Mouse (Mus musculus) ES-Bruce4 (cell line): ENCODE measurements around the gene Dlgap3. TPM values are rescaled to one million over a fixed set of nuclear protein-coding genes. Genes with fewer than 3 reads are reported as not detected.

Source experiments
- H3K27ac ChIP-seq: 2 replicates; pipeline ENCODE4 v1.5.1; 2012; ENCODE audit warnings: low read length, inconsistent platforms; ENCODE audit not compliant: insufficient read depth
- H3K27me3 ChIP-seq: 2 replicates; pipeline ENCODE4 v1.6.1; 2012; ENCODE audit warnings: mild to moderate bottlenecking, low read length, inconsistent platforms; ENCODE audit not compliant: control insufficient read depth, poor library complexity, insufficient read depth, severe bottlenecking
- H3K36me3 ChIP-seq: 2 replicates; pipeline ENCODE4 v1.6.1; 2012; ENCODE audit warnings: inconsistent platforms, mild to moderate bottlenecking, low read length, moderate library complexity; ENCODE audit not compliant: control insufficient read depth, poor library complexity, insufficient read depth, severe bottlenecking
- H3K4me1 ChIP-seq: one replicate; pipeline ENCODE4 v1.8.1; 2011; ENCODE audit warnings: low read length; ENCODE audit not compliant: control insufficient read depth, insufficient read depth
- H3K4me3 ChIP-seq: 2 replicates; pipeline ENCODE4 v1.5.1; 2011; ENCODE audit warnings: low read depth, mild to moderate bottlenecking, low read length
- H3K9ac ChIP-seq: 2 replicates; pipeline ENCODE4 v1.6.1; 2012; ENCODE audit warnings: low read depth, mild to moderate bottlenecking, inconsistent platforms; ENCODE audit not compliant: poor library complexity, severe bottlenecking
- H3K9me3 ChIP-seq: replicated peaks from 2 replicates; pipeline ENCODE4 v1.6.1; 2012; ENCODE audit warnings: mild to moderate bottlenecking, low read length, inconsistent platforms; ENCODE audit not compliant: control insufficient read depth, poor library complexity, insufficient read depth, severe bottlenecking
- CTCF ChIP-seq: IDR thresholded peaks from one replicate; pipeline ENCODE4 v1.8.1; 2011; ENCODE audit warnings: low read depth, low read length
- EP300 ChIP-seq: IDR thresholded peaks from 2 replicates; pipeline ENCODE4 v1.6.1; 2011; ENCODE audit warnings: low read depth, low read length; ENCODE audit not compliant: insufficient read depth
- POLR2A ChIP-seq: IDR thresholded peaks from one replicate; pipeline ENCODE4 v1.8.1; 2011; ENCODE audit warnings: low read length; ENCODE audit not compliant: insufficient read depth
- polyA plus RNA-seq: library from polyadenylated mRNA; stranded (reverse); fragments of >200 nt; gene quantifications from 2 replicates; pipeline ENCODE4 v1.2.4, GENCODE M21; 2011; ENCODE audit warnings: low read depth; ENCODE audit not compliant: missing spikeins, insufficient read depth, insufficient read length

The Dlgap3 gene
- polyA plus RNA-seq, 1 experiment, result 7.4 TPM

DNA sequence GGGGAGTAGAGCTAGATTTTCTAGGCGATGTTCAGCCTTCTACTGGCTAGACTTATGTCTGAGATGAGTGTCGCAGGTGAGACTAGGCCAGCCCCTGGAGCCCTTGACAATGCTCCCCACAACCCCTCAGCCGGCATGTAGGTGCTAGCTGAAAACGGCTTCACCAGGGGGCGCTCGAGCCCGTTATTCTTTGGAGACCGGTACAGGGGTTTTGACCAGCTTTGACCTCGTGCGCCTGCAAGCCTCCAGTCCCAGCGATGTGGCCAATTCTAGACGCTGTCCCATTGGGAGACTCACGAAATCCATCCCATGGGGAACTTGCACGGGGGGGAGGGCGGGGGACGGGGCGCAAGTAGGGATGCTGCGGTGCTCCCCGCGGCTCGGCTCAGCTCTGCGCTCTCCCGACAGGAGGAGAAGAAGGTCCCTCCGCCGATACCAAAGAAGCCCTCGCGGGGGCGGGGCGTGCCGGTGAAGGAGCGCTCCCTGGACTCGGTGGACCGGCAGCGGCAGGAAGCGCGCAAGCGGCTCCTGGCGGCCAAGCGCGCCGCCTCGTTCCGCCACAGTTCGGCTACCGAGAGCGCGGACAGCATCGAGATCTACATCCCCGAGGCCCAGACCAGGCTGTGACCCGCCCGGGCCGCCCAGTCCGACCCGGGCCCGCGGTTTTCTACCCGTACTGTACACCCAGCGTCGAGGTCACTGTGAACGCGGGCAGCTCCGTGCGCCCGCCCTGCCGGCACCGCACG, 66.9 kb downstream of the Dlgap3 start:
- H3K9me3 ChIP-seq, result no peaks in the 10 kb centered on the region
- TF ChIP-seq CTCF (peak; percentile 62), EP300 (no peak)
- H3K27ac ChIP-seq, result no peak overlapping the region
- H3K36me3 ChIP-seq, result no peaks in the 10 kb centered on the region
- peak overlapping the region; percentile 88 for H3K9ac ChIP-seq
- peak overlapping the region; percentile 80 for H3K4me3 ChIP-seq
- H3K4me1 ChIP-seq, result peaks cover 4% of the 10 kb centered on the region
- no peaks in the 10 kb centered on the region for H3K27me3 ChIP-seq

- H3K9me3 ChIP-seq, result no peaks in the 10 kb centered on the region
- H3K27ac ChIP-seq, result no peak overlapping the region
- no peak for TF ChIP-seq POLR2A
- no peak for TF ChIP-seq CTCF
- no peak for TF ChIP-seq EP300
- H3K9ac ChIP-seq, result peak overlapping the region; percentile 88
- H3K27me3 ChIP-seq, result no peaks in the 10 kb centered on the region
- peaks cover 4% of the 10 kb centered on the region for H3K4me1 ChIP-seq
- peak overlapping the region; percentile 80 for H3K4me3 ChIP-seq
- H3K36me3 ChIP-seq, result no peaks in the 10 kb centered on the region
These were observed 67.6 kb downstream of the Dlgap3 start for GRCm38 (mm10) chr4:127236631-127237030.

DNA sequence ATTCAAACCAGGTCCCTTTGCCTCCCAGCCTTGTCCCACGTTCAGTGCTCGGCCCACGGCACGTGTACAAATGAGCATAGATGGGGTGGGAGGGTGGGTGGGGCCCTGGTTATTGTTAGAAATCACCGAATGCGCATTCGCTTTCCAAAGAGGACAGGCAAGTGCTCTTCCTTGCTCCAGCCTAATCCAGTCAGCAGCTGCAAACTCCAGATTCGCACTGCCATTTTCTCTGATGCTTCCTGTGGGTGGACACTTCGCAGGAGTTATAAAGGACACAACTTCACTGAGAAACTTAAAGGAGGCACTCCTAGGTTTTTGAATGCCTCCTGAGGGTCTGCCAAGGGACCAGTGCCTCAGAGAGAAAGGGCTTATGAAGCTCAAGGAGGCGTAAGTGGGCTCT, 68.3 kb downstream of the Dlgap3 start:
- H3K4me3 ChIP-seq, result peak overlapping the region; percentile 80
- no peaks in the 10 kb centered on the region for H3K27me3 ChIP-seq
- peaks cover 4% of the 10 kb centered on the region for H3K4me1 ChIP-seq
- no peaks in the 10 kb centered on the region for H3K9me3 ChIP-seq
- 0 out of 2 replicates have a peak, but pooled peaks have one; percentile 30 for TF ChIP-seq EP300
- no peak for TF ChIP-seq CTCF
- no peak for TF ChIP-seq POLR2A
- no peaks in the 10 kb centered on the region for H3K36me3 ChIP-seq
- H3K9ac ChIP-seq, result peak overlapping the region; percentile 88; the same call in 1 of the 2 replicates
- H3K27ac ChIP-seq, result peak overlapping the region; percentile 39; the same call in 1 of the 2 replicates

GRCm38 (mm10) chr4:127242696-127243095, 73.7 kb downstream of the Dlgap3 start:
- H3K4me1 ChIP-seq, result peaks cover 3% of the 10 kb centered on the region
- H3K9me3 ChIP-seq, result no peaks in the 10 kb centered on the region
- peaks cover under 1% of the 10 kb centered on the region; the same call in 1 of the 2 replicates for H3K36me3 ChIP-seq
- no peak overlapping the region for H3K27ac ChIP-seq
- H3K27me3 ChIP-seq, result no peaks in the 10 kb centered on the region
- no peak overlapping the region for H3K9ac ChIP-seq
- H3K4me3 ChIP-seq, result no peak overlapping the region
- no peak for TF ChIP-seq CTCF
- TF ChIP-seq EP300, result no peak
- no peak for TF ChIP-seq POLR2A

GRCm38 (mm10) chr4:127243552-127243951, 74.5 kb downstream of the Dlgap3 start, which contains the start of gene Smim12:
Gene Smim12, plus strand, starts transcription at chr4:127243784.
- Histone ChIP-seq H3K27ac (no peak within 1 kb of the TSS), H3K4me1 (no peaks in the 10 kb centered on the region), H3K27me3 (no peaks in the 10 kb centered on the region), H3K36me3 (peaks cover 4% of the 10 kb centered on the region; the same call in 1 of the 2 replicates), H3K9ac (peak within 1 kb of the TSS; percentile 57), H3K4me3 (peak within 1 kb of the TSS; percentile 94), H3K9me3 (no peaks in the 10 kb centered on the region)
- peak; percentile 29 for TF ChIP-seq POLR2A
- TF ChIP-seq CTCF, result peak; percentile 84
- no peak for TF ChIP-seq EP300

DNA sequence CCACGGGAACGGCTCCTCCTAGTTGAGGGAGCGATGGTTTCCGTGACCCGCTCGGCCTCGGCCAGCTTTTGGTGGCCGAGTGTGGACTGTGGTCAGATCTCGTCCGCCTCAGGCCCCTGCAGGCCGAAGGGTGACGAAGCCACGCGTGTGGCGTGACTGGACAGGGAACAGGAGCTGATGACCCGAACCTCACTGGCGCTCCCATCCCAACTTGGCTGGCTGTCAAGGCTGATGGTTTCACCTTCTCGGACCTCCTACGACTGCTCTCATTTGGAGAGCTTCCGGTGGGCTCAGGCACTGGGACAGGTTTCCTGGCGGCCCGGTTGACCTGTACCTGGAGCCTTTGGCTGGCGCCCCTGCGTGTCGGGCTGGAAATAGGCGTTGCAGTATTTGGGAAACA, 74.9 kb downstream of the Dlgap3 start:
- Histone ChIP-seq H3K36me3 (peaks cover 4% of the 10 kb centered on the region; the same call in 1 of the 2 replicates), H3K27me3 (no peaks in the 10 kb centered on the region), H3K4me1 (no peaks in the 10 kb centered on the region), H3K27ac (no peak overlapping the region), H3K9me3 (no peaks in the 10 kb centered on the region), H3K4me3 (peak overlapping the region; percentile 94), H3K9ac (peak overlapping the region; percentile 57)
- TF ChIP-seq CTCF (no peak), EP300 (no peak), POLR2A (no peak)
